Mouse (Mus musculus) embryonic facial prominence, embryonic 15.5 days (tissue): ENCODE data around the gene Prph. TPM values are rescaled to one million over a fixed set of nuclear protein-coding genes. Genes with fewer than 3 reads are reported as not detected.

Source experiments
- ATAC-seq: fragments of 200-750 bp; cut with Nextera tagmentation; 2 replicates; pipeline ENCODE4 v1.8.0; 2017; ENCODE audit warnings: low read depth, moderate TSS enrichment; ENCODE audit not compliant: insufficient number of reproducible peaks, low FRiP score, low TSS enrichment
- H3K27ac ChIP-seq: fragments of 300-500 bp; sonication (generic); replicated peaks from 2 replicates; pipeline ENCODE4 v1.5.1; 2015; ENCODE audit warnings: mild to moderate bottlenecking, inconsistent platforms
- H3K27me3 ChIP-seq: fragments of 300-500 bp; sonication (generic); 2 replicates; pipeline ENCODE4 v1.6.1; 2015; ENCODE audit warnings: inconsistent platforms
- H3K36me3 ChIP-seq: fragments of 300-500 bp; sonication (generic); 2 replicates; pipeline ENCODE4 v1.6.1; 2015; ENCODE audit warnings: mild to moderate bottlenecking, inconsistent platforms
- H3K4me1 ChIP-seq: fragments of 300-500 bp; sonication (generic); 2 replicates; pipeline ENCODE4 v1.6.1; 2015; ENCODE audit warnings: inconsistent platforms
- H3K4me2 ChIP-seq: fragments of 300-500 bp; sonication (generic); replicated peaks from 2 replicates; pipeline ENCODE4 v1.6.1; 2015; ENCODE audit warnings: mild to moderate bottlenecking, inconsistent platforms
- H3K4me3 ChIP-seq: fragments of 300-500 bp; sonication (generic); replicated peaks from 2 replicates; pipeline ENCODE4 v1.5.1; 2015; ENCODE audit warnings: mild to moderate bottlenecking, inconsistent platforms
- H3K9ac ChIP-seq: fragments of 300-500 bp; sonication (generic); 2 replicates; pipeline ENCODE4 v1.6.1; 2015; ENCODE audit warnings: inconsistent platforms
- H3K9me3 ChIP-seq: fragments of 300-500 bp; sonication (generic); replicated peaks from 2 replicates; pipeline ENCODE4 v1.6.1; 2016; ENCODE audit warnings: inconsistent platforms
- WGBS: fragments of 180-500 bp; shearing (Covaris S2); methylation state at CpG from one replicate; pipeline ENCODE4 v1.1.7; 2015; 5-methylcytosine and 5-hydroxymethylcytosine counted together
- microRNA-seq: library from miRNA; unstranded; fragments of <30 nt; microRNA quantifications from one replicate; pipeline ENCODE4, GENCODE M21; 2016; ENCODE audit warnings: borderline number of aligned reads
- polyA plus RNA-seq: library from polyadenylated mRNA; unstranded; fragments of >200 nt; fragmentation: Nextera tagmentation; extraction: Ambion mirVana; gene quantifications from 2 replicates; pipeline ENCODE4 v1.2.1, GENCODE M21; 2015

Prph gene
- polyA plus RNA-seq, 1 experiment from 2014 or later = 9.9 TPM

DNA sequence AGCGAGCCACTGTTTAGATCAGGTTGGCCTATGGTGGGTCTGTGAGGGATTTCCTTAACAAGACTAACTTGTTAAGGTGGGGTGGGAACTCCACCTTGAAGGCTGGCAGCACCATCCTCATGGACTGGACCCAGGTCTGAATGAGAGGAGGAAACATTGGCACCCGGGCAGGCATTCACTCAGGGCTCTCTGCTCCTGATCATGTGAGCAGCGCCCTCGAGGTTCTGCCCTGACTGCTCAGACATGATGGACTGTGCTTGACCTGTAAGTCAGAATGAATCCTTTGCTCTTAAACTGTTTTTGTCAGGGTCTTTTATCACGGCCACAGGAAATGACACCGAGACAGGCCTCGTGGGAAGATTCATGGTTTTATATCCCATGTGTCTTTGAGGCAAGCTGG is 50.3 kb downstream of the Prph start:
- ATAC-seq = no peak
- no peak overlapping the region for H3K4me3 ChIP-seq
- H3K27me3 ChIP-seq = peaks cover 6% of the 10 kb centered on the region
- no peak overlapping the region for H3K27ac ChIP-seq
- no peaks in the 10 kb centered on the region for H3K4me1 ChIP-seq
- no peak overlapping the region for H3K4me2 ChIP-seq
- 64% methylated on average over 7 of the region's 7 CpGs for WGBS
- H3K36me3 ChIP-seq = no peaks in the 10 kb centered on the region
- H3K9me3 ChIP-seq = no peaks in the 10 kb centered on the region
- no peak overlapping the region for H3K9ac ChIP-seq

DNA sequence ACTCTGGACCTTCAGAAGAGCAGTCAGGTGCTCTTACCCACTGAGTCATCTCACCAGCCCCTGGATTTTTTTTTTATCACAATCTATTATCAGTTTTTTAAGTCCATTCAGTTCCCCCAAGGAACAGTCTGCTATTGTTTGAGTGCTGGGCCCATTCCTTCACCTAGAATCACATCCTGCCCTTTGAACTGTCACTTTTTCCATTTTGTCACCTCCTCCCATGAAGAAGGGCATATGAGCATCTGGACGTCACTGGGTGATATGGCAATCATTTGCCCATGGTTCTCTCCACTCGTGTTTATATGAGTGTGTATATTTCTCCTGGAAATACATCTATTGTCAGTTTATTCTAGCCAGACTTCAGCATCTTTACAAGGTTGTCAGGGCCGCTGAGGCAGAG is 52.9 kb downstream of the Prph start:
- no peaks in the 10 kb centered on the region for H3K9me3 ChIP-seq
- no peak overlapping the region for H3K4me3 ChIP-seq
- no peak overlapping the region for H3K27ac ChIP-seq
- H3K27me3 ChIP-seq = no peaks in the 10 kb centered on the region
- ATAC-seq = no peak
- 79% methylated on average over 3 of the region's 3 CpGs for WGBS
- H3K4me1 ChIP-seq = no peaks in the 10 kb centered on the region
- no peaks in the 10 kb centered on the region for H3K36me3 ChIP-seq
- H3K4me2 ChIP-seq = no peak overlapping the region
- no peak overlapping the region for H3K9ac ChIP-seq

Small RNAs within 50 kb of the gene (microRNA-seq; reads per million reads assigned to microRNA genes)
- gene Mir6960 = not detected

Other genes starting within 250 kb of the Prph start
- gene Ddn, start 245.7 kb upstream of the Prph start, polyA plus RNA-seq = 0.04 and 0.05 TPM in 2 replicates
- gene Prkag1, start 223.7 kb upstream of the Prph start, polyA plus RNA-seq = 90.5 and 91.9 TPM in 2 replicates
- 14.1 and 14.9 TPM in 2 replicates for gene Kmt2d, start 184.0 kb upstream of the Prph start, polyA plus RNA-seq
- 13.2 and 17.3 TPM in 2 replicates for gene Rhebl1, start 160.6 kb upstream of the Prph start, polyA plus RNA-seq
- gene Dhh, start 156.6 kb upstream of the Prph start, polyA plus RNA-seq = 1.7 and 2.4 TPM in 2 replicates
- 21.7 and 22.0 TPM in 2 replicates for gene Lmbr1l, start 136.9 kb upstream of the Prph start, polyA plus RNA-seq
- 1,427 and 1,514 TPM in 2 replicates for gene Tuba1b, start 120.6 kb upstream of the Prph start, polyA plus RNA-seq
- gene Gm49450, start 101.6 kb upstream of the Prph start, polyA plus RNA-seq = not detected in 2 replicates
- gene Tuba1a, start 101.5 kb upstream of the Prph start, polyA plus RNA-seq = 1,473 and 1,543 TPM in 2 replicates
- 131 and 134 TPM in 2 replicates for gene Tuba1c, start 25.3 kb upstream of the Prph start, polyA plus RNA-seq
- 27.1 TPM in 2 replicates for gene Troap, start 19.4 kb downstream of the Prph start, polyA plus RNA-seq
- gene C1ql4, start 32.6 kb downstream of the Prph start, polyA plus RNA-seq = 0.17 TPM in 1 of 2 replicates, not detected in the other
- gene Dnajc22, start 38.0 kb downstream of the Prph start, polyA plus RNA-seq = 0.28 and 0.64 TPM in 2 replicates
- 36.7 and 37.0 TPM in 2 replicates for gene Spats2, start 70.7 kb downstream of the Prph start, polyA plus RNA-seq
- 1.3 and 2.2 TPM in 2 replicates for gene Kcnh3, start 169.7 kb downstream of the Prph start, polyA plus RNA-seq
- 119 and 125 TPM in 2 replicates for gene Mcrs1, start 196.8 kb downstream of the Prph start, polyA plus RNA-seq
- gene Prpf40b, start 239.9 kb downstream of the Prph start, polyA plus RNA-seq = 57.5 and 64.2 TPM in 2 replicates
- 0.14 and 0.27 TPM in 2 replicates for gene Fam186b, start 240.7 kb downstream of the Prph start, polyA plus RNA-seq